Mouse (Mus musculus) spleen, adult 2 months (tissue): ENCODE results near the gene Gapdhs. TPM values are rescaled to one million over a fixed set of nuclear protein-coding genes. Genes with fewer than 3 reads are reported as not detected.
"Not testable (repeated sequence)": the region's sequence is repeated elsewhere in the genome, so short reads cannot be mapped to it uniquely, and the experiment has no call there.

ENCODE experiments used
- DNase-seq, 2 experiments: peaks; one replicate each; pipeline versions ENCODE4 v3.0.0 to v3.0.0-alpha.2; 2012 to 2021; ENCODE audit warnings: low spot score in 2 of 2, low read depth in 1 of 2
- H3K27ac ChIP-seq: fragments of 200-500 bp; 2 replicates; pipeline ENCODE4 v1.5.1; 2012; ENCODE audit warnings: low read length, inconsistent platforms; ENCODE audit not compliant: insufficient read depth
- H3K27me3 ChIP-seq: fragments of 200-500 bp; 2 replicates; pipeline ENCODE4 v1.6.1; 2012; ENCODE audit warnings: mild to moderate bottlenecking, moderate library complexity, low read length, inconsistent platforms; ENCODE audit not compliant: control insufficient read depth, insufficient read depth
- H3K36me3 ChIP-seq: fragments of 200-500 bp; 2 replicates; pipeline ENCODE4 v1.6.1; 2012; ENCODE audit warnings: mild to moderate bottlenecking, low read length, inconsistent platforms; ENCODE audit not compliant: control insufficient read depth, insufficient read depth
- H3K4me1 ChIP-seq: fragments of 200-500 bp; 2 replicates; pipeline ENCODE4 v1.6.1; 2011; ENCODE audit warnings: inconsistent platforms; ENCODE audit not compliant: control insufficient read depth, insufficient read depth, insufficient read length
- H3K4me3 ChIP-seq: fragments of 200-500 bp; 2 replicates; pipeline ENCODE4 v1.5.1; 2011; ENCODE audit warnings: mild to moderate bottlenecking, inconsistent platforms; ENCODE audit not compliant: insufficient read depth, insufficient read length; ENCODE audit errors: extremely low read depth
- CTCF ChIP-seq: fragments of 200-500 bp; IDR thresholded peaks from 2 replicates; pipeline ENCODE4 v1.5.1; 2011; ENCODE audit warnings: mild to moderate bottlenecking, inconsistent platforms; ENCODE audit not compliant: insufficient read depth, insufficient read length, insufficient replicate concordance; ENCODE audit errors: extremely low read depth
- POLR2A ChIP-seq: fragments of 200-500 bp; IDR thresholded peaks from 2 replicates; pipeline ENCODE4 v1.6.1; 2011; ENCODE audit warnings: low read depth, low read length, inconsistent platforms
- WGBS: fragments of 180-500 bp; shearing (Covaris S2); methylation state at CpG from one replicate; pipeline ENCODE4 v1.1.7; 2018; 5-methylcytosine and 5-hydroxymethylcytosine counted together
- polyA plus RNA-seq: library from polyadenylated mRNA; depleted of rRNA; stranded (reverse); fragments of >200 nt; gene quantifications from 2 replicates; pipeline ENCODE4 v1.2.3, GENCODE M21; 2012

The Gapdhs gene
- polyA plus RNA-seq, 1 experiment, result not detected

GRCm38 (mm10) chr7:30744022-30744598 lies 629 bp upstream of the Gapdhs start:
- Histone ChIP-seq H3K36me3 (no peaks in the 10 kb centered on the region), H3K4me1 (peaks cover 4% of the 10 kb centered on the region; the same call in 1 of the 2 replicates), H3K4me3 (no peak overlapping the region), H3K27ac (no peak overlapping the region), H3K27me3 (no peaks in the 10 kb centered on the region)
- 60% methylated on average over 4 of the region's 4 CpGs for WGBS
- DNase-seq, result no peak
- TF ChIP-seq CTCF, result no peak
- no peak for TF ChIP-seq POLR2A

- WGBS, result 22% methylated on average over 2 of the region's 2 CpGs
- H3K27ac ChIP-seq, H3K36me3 ChIP-seq, H3K27me3 ChIP-seq, H3K4me1 ChIP-seq, H3K4me3 ChIP-seq: not testable (repeated sequence)
- peak in 1 of 2 experiments; percentile 30 for DNase-seq
Observed at GRCm38 (mm10) chr7:30742570-30742969, 911 bp downstream of the Gapdhs start.

GRCm38 (mm10) chr7:30736211-30736610 lies 7.3 kb downstream of the Gapdhs start:
- no peak for DNase-seq
- Histone ChIP-seq H3K36me3 (peaks cover 4% of the 10 kb centered on the region; the same call in 1 of the 2 replicates), H3K4me3 (no peak overlapping the region), H3K4me1 (no peaks in the 10 kb centered on the region), H3K27ac (no peak overlapping the region), H3K27me3 (no peaks in the 10 kb centered on the region)
- no peak for TF ChIP-seq POLR2A
- TF ChIP-seq CTCF, result no peak
- WGBS, result 78% methylated on average over 3 of the region's 3 CpGs

- H3K4me1 ChIP-seq, H3K36me3 ChIP-seq, DNase-seq, H3K27me3 ChIP-seq: not testable (repeated sequence)
- Histone ChIP-seq H3K27ac (peak overlapping the region; percentile 85), H3K4me3 (peak overlapping the region; percentile 97)
- WGBS, result 18% methylated on average over 21 of the region's 22 CpGs
Observed at GRCm38 (mm10) chr7:30730064-30730722, 13.3 kb downstream of the Gapdhs start.

GRCm38 (mm10) chr7:30729396-30730063 lies 14.0 kb downstream of the Gapdhs start, which contains the start of gene Tmem147:
Gene Tmem147 (minus strand): TSS chr7:30729540.
- peak; percentile 84 to 95 for DNase-seq
- Histone ChIP-seq H3K4me1 (peaks cover 3% of the 10 kb centered on the region; the same call in 1 of the 2 replicates), H3K27me3 (no peaks in the 10 kb centered on the region), H3K36me3 (no peaks in the 10 kb centered on the region), H3K27ac (peak within 1 kb of the TSS; percentile 85), H3K4me3 (peak within 1 kb of the TSS; percentile 97)
- TF ChIP-seq CTCF (peak; percentile 27; the same call in 1 of the 2 replicates), POLR2A (peak; percentile 33)
- under 1% methylated on average over 60 of the region's 60 CpGs for WGBS

- TF ChIP-seq POLR2A, result no peak
- TF ChIP-seq CTCF, result no peak
- no peaks in the 10 kb centered on the region for H3K27me3 ChIP-seq
- peak overlapping the region; percentile 22; the same call in 1 of the 2 replicates for H3K27ac ChIP-seq
- no peak for DNase-seq
- peaks cover 3% of the 10 kb centered on the region; the same call in 1 of the 2 replicates for H3K4me1 ChIP-seq
- no peaks in the 10 kb centered on the region for H3K36me3 ChIP-seq
- peak overlapping the region; percentile 97 for H3K4me3 ChIP-seq
- 6% methylated on average over 26 of the region's 26 CpGs for WGBS
Observed at GRCm38 (mm10) chr7:30728739-30729395, 14.6 kb downstream of the Gapdhs start.
